Mouse (Mus musculus) MEL (cell line): ENCODE measurements around the gene Flywch1. TPM values are rescaled to one million over a fixed set of nuclear protein-coding genes. Genes with fewer than 3 reads are reported as not detected.

Source experiments
- DNase-seq: peaks from one replicate; pipeline ENCODE4 v3.0.0; 2011; ENCODE audit warnings: low read depth, low spot score
- H3K27ac ChIP-seq: 2 replicates; pipeline ENCODE4 v1.5.1; 2012; ENCODE audit warnings: low read depth, mild to moderate bottlenecking, control low read depth, low read length, moderate library complexity; ENCODE audit not compliant: control insufficient read depth
- H3K27me3 ChIP-seq, 2 experiments: fragments of 150-350 bp in 1 of 2; sonication (generic) in 1 of 2; 2 replicates each; pipeline ENCODE4 v1.6.1; 2012; ENCODE audit warnings: low read length in 2 of 2, mild to moderate bottlenecking in 2 of 2, improper control_type of control experiment in 1 of 2, moderate library complexity in 1 of 2; ENCODE audit not compliant: insufficient read depth in 2 of 2, control insufficient read depth in 1 of 2
- H3K36me3 ChIP-seq, 2 experiments: 2 replicates each; pipeline ENCODE4 v1.6.1; 2012 to 2014; ENCODE audit warnings: low read length in 2 of 2, improper control_type of control experiment in 1 of 2, inconsistent platforms in 1 of 2, mild to moderate bottlenecking in 1 of 2; ENCODE audit not compliant: insufficient read depth in 2 of 2, control insufficient read depth in 1 of 2
- H3K4me1 ChIP-seq, 2 experiments: fragments of 150-350 bp in 1 of 2; sonication (generic) in 1 of 2; 2 replicates each; pipeline ENCODE4 v1.6.1; 2012; ENCODE audit warnings: low read length in 2 of 2, improper control_type of control experiment in 1 of 2, mild to moderate bottlenecking in 1 of 2; ENCODE audit not compliant: insufficient read depth in 2 of 2, control insufficient read depth in 1 of 2
- H3K4me3 ChIP-seq, 2 experiments: fragments of 150-350 bp in 1 of 2; sonication (generic) in 1 of 2; 2 replicates each; pipeline ENCODE4 v1.5.1; 2012; ENCODE audit warnings: low read depth in 2 of 2, low read length in 2 of 2, mild to moderate bottlenecking in 2 of 2, moderate library complexity in 2 of 2, control low read depth in 1 of 2, improper control_type of control experiment in 1 of 2; ENCODE audit not compliant: control insufficient read depth in 1 of 2, insufficient read depth in 1 of 2
- H3K79me2 ChIP-seq: 2 replicates; pipeline ENCODE4 v1.6.1; 2012; ENCODE audit warnings: mild to moderate bottlenecking, low read length, moderate library complexity; ENCODE audit not compliant: control insufficient read depth, poor library complexity, insufficient read depth
- H3K9ac ChIP-seq: 2 replicates; pipeline ENCODE4 v1.6.1; 2012; ENCODE audit warnings: low read depth, mild to moderate bottlenecking, control low read depth, low read length, moderate library complexity; ENCODE audit not compliant: control insufficient read depth, poor library complexity, severe bottlenecking
- H3K9me3 ChIP-seq: fragments of 150-350 bp; sonication (generic); replicated peaks from 2 replicates; pipeline ENCODE4 v1.6.1; 2012; ENCODE audit warnings: mild to moderate bottlenecking, low read length, improper control_type of control experiment, moderate library complexity; ENCODE audit not compliant: insufficient read depth
- CHD2 ChIP-seq: IDR thresholded peaks from 2 replicates; pipeline ENCODE4 v1.6.1; 2011; ENCODE audit warnings: low read length, improper control_type of control experiment
- CTCF ChIP-seq, 3 experiments: IDR thresholded peaks in 2 of 3; conservative IDR thresholded peaks in 1 of 3; 2 replicates each; pipeline ENCODE4 v1.5.1; 2011 to 2012; ENCODE audit warnings: low read length in 3 of 3, low read depth in 2 of 3, mild to moderate bottlenecking in 2 of 3, improper control_type of control experiment in 1 of 3, inconsistent platforms in 1 of 3, mixed read lengths in 1 of 3, moderate library complexity in 1 of 3; ENCODE audit not compliant: control insufficient read depth in 1 of 3, insufficient read depth in 1 of 3, poor library complexity in 1 of 3, severe bottlenecking in 1 of 3
- GATA1 ChIP-seq: IDR thresholded peaks from 2 replicates; pipeline ENCODE4 v1.6.1; 2011; ENCODE audit warnings: low read depth, low read length, improper control_type of control experiment
- HCFC1 ChIP-seq: IDR thresholded peaks from 2 replicates; pipeline ENCODE4 v1.6.1; 2012; ENCODE audit warnings: low read depth, mild to moderate bottlenecking, inconsistent platforms, low read length, improper control_type of control experiment, moderate library complexity
- KAT2A ChIP-seq: conservative IDR thresholded peaks from 2 replicates; pipeline ENCODE4 v1.6.1; 2012; ENCODE audit warnings: low read depth, low read length, improper control_type of control experiment, inconsistent platforms
- MAX ChIP-seq: IDR thresholded peaks from 2 replicates; pipeline ENCODE4 v1.6.1; 2011; ENCODE audit warnings: low read length, improper control_type of control experiment
- MXI1 ChIP-seq: IDR thresholded peaks from 2 replicates; pipeline ENCODE4 v1.6.1; 2011; ENCODE audit warnings: mild to moderate bottlenecking, low read depth, low read length, improper control_type of control experiment
- MYB ChIP-seq: IDR thresholded peaks from 2 replicates; pipeline ENCODE4 v1.6.1; 2011; ENCODE audit warnings: mild to moderate bottlenecking, low read depth, low read length, improper control_type of control experiment
- POLR2A ChIP-seq, 2 experiments: IDR thresholded peaks; 2 replicates each; pipeline ENCODE4 v1.6.1; 2011 to 2012; ENCODE audit warnings: low read length in 2 of 2, mild to moderate bottlenecking in 2 of 2, control low read depth in 1 of 2, improper control_type of control experiment in 1 of 2, low read depth in 1 of 2, moderate library complexity in 1 of 2; ENCODE audit not compliant: control insufficient read depth in 1 of 2, insufficient read depth in 1 of 2, poor library complexity in 1 of 2
- POLR2AphosphoS2 ChIP-seq: IDR thresholded peaks from 2 replicates; pipeline ENCODE4 v1.6.1; 2011; ENCODE audit warnings: low read length, improper control_type of control experiment
- POLR2AphosphoS5 ChIP-seq: IDR thresholded peaks from 2 replicates; pipeline ENCODE4 v1.6.1; 2012; ENCODE audit warnings: low read depth, borderline replicate concordance, mild to moderate bottlenecking, inconsistent platforms, low read length, moderate library complexity, mixed read lengths
- RAD21 ChIP-seq: IDR thresholded peaks from 2 replicates; pipeline ENCODE4 v1.6.1; 2011; ENCODE audit warnings: mild to moderate bottlenecking, low read depth, low read length, improper control_type of control experiment
- RCOR1 ChIP-seq: IDR thresholded peaks from 2 replicates; pipeline ENCODE4 v1.6.1; 2012; ENCODE audit warnings: low read depth, mild to moderate bottlenecking, inconsistent platforms, low read length, improper control_type of control experiment
- SMC3 ChIP-seq: IDR thresholded peaks from 2 replicates; pipeline ENCODE4 v1.6.1; 2011; ENCODE audit warnings: low read depth, low read length, improper control_type of control experiment
- TAL1 ChIP-seq: IDR thresholded peaks from 2 replicates; pipeline ENCODE4 v1.6.1; 2012; ENCODE audit warnings: mild to moderate bottlenecking, inconsistent platforms, low read length, moderate library complexity, mixed read lengths
- TBP ChIP-seq: IDR thresholded peaks from 2 replicates; pipeline ENCODE4 v1.8.0; 2011; ENCODE audit warnings: low read depth, low read length, improper control_type of control experiment
- TCF12 ChIP-seq: IDR thresholded peaks from 2 replicates; pipeline ENCODE4 v1.6.1; 2014; ENCODE audit warnings: low read depth, mild to moderate bottlenecking, inconsistent platforms, low read length, improper control_type of control experiment, moderate library complexity
- UBTF ChIP-seq: IDR thresholded peaks from 2 replicates; pipeline ENCODE4 v1.6.1; 2012; ENCODE audit warnings: low read depth, mild to moderate bottlenecking, inconsistent platforms, low read length, improper control_type of control experiment, moderate library complexity, borderline replicate concordance; ENCODE audit not compliant: insufficient read depth
- USF2 ChIP-seq, 2 experiments: IDR thresholded peaks; 2 replicates each; pipeline ENCODE4 v1.6.1; 2011 to 2012; ENCODE audit warnings: improper control_type of control experiment in 2 of 2, low read length in 2 of 2, borderline replicate concordance in 1 of 2, inconsistent platforms in 1 of 2, low read depth in 1 of 2, mild to moderate bottlenecking in 1 of 2; ENCODE audit not compliant: insufficient read depth in 1 of 2
- ZKSCAN1 ChIP-seq: IDR thresholded peaks from 2 replicates; pipeline ENCODE4 v1.6.1; 2012; ENCODE audit warnings: low read depth, mild to moderate bottlenecking, inconsistent platforms, low read length, improper control_type of control experiment, moderate library complexity
- ZMIZ1 ChIP-seq: IDR thresholded peaks from 2 replicates; pipeline ENCODE4 v1.6.1; 2012; ENCODE audit warnings: low read depth, mild to moderate bottlenecking, inconsistent platforms, low read length, improper control_type of control experiment, moderate library complexity
- polyA plus RNA-seq, 2 experiments: library from polyadenylated mRNA; stranded (reverse) in 1 of 2; unstranded in 1 of 2; fragments of >175 nt in 1 of 2; fragments of >200 nt in 1 of 2; gene quantifications; 2 replicates each; pipeline versions ENCODE4 v1.2.1 to v1.2.4; 2012; ENCODE audit warnings: low replicate concordance in 2 of 2, low read depth in 1 of 2; ENCODE audit not compliant: insufficient read length in 2 of 2, insufficient read depth in 1 of 2, missing spikeins in 1 of 2
- total RNA-seq: library from RNA; depleted of rRNA; stranded (reverse); fragments of 300-350 nt; gene quantifications from 2 replicates; pipeline ENCODE4 v1.2.3, GENCODE M21; 2012

Gene Flywch1
- total and polyA plus RNA-seq, 3 experiments, result 15.3 to 29.7 TPM; not detected in 1

DNA sequence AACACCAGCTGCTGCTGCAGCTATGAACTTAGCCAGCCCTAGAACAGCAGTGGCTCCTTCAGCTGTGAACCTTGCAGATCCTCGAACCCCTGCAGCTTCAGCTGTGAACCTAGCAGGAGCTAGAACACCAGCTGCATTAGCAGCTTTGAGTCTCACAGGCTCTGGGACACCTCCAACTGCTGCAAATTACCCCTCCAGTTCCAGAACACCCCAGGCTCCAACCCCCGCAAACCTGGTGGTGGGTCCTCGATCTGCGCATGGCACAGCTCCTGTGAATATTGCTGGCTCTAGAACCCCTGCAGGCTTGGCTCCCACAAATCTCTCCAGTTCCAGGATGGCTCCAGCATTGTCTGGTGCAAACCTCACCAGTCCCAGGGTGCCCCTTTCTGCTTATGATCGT is 49.3 kb upstream of the Flywch1 start:
- H3K27me3 ChIP-seq, result no peaks in the 10 kb centered on the region
- H3K79me2 ChIP-seq, result peaks cover 2% of the 10 kb centered on the region; the same call in 1 of the 2 replicates
- H3K27ac ChIP-seq, result no peak overlapping the region
- no peak overlapping the region for H3K4me3 ChIP-seq
- no peaks in the 10 kb centered on the region for H3K9me3 ChIP-seq
- TF ChIP-seq TCF12, result no peak
- TF ChIP-seq POLR2A (IDR thresholded peaks at IDR 0.05; ENCODE audit: control insufficient read depth in 1 of 2, insufficient read depth in 1 of 2, low read depth in 1 of 2, low read length in 2 of 2, poor library complexity in 1 of 2), result peak in 1 of 2 experiments; percentile 28; a peak in 2 of 4 replicates
- H3K4me1 ChIP-seq, result no peaks in the 10 kb centered on the region
- H3K36me3 ChIP-seq, result peaks cover 2 to 32% of the 10 kb centered on the region in 2 experiments; a peak in 2 of 4 replicates
- no peak overlapping the region for H3K9ac ChIP-seq
- DNase-seq, result no peak

DNA sequence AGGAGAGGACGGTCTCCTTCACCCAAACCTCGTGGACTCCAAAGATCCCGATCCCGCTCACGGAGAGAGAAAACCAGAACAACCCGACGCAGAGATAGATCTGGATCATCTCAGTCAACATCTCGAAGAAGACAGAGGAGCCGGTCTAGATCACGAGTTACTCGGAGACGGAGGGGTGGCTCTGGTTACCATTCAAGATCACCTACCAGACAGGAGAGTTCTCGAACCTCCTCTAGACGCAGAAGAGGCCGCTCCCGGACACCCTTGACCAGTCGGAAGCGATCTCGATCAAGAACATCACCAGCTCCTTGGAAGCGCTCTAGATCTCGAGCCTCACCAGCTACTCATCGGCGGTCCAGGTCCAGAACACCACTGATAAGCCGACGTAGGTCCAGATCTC is 47.8 kb upstream of the Flywch1 start:
- Histone ChIP-seq H3K36me3 (peaks cover 0 to 43% of the 10 kb centered on the region in 2 experiments; a peak in 2 of 4 replicates), H3K4me1 (no peaks in the 10 kb centered on the region), H3K27me3 (no peaks in the 10 kb centered on the region), H3K9me3 (no peaks in the 10 kb centered on the region), H3K27ac (no peak overlapping the region), H3K9ac (no peak overlapping the region), H3K4me3 (no peak overlapping the region), H3K79me2 (peaks cover 2% of the 10 kb centered on the region; the same call in 1 of the 2 replicates)
- TF ChIP-seq TBP (no peak), MXI1 (no peak), SMC3 (no peak), CTCF (IDR thresholded peaks at IDR 0.05 in 2 of 3, conservative IDR thresholded peaks at IDR 0.05 in 1 of 3; ENCODE audit: control insufficient read depth in 1 of 3, insufficient read depth in 1 of 3, low read depth in 2 of 3, low read length in 3 of 3, poor library complexity in 1 of 3, severe bottlenecking in 1 of 3) (no peak), RAD21 (no peak), MAX (no peak), UBTF (no peak), USF2 (IDR thresholded peaks at IDR 0.05; ENCODE audit: borderline replicate concordance in 1 of 2, insufficient read depth in 1 of 2, low read depth in 1 of 2, low read length in 2 of 2) (no peak), MYB (no peak), ZKSCAN1 (no peak), POLR2AphosphoS5 (no peak), GATA1 (no peak), CHD2 (no peak), TAL1 (no peak), ZMIZ1 (no peak), KAT2A (no peak), POLR2AphosphoS2 (no peak), RCOR1 (no peak), HCFC1 (no peak)
- no peak for DNase-seq
